Comparison of ENCODE assay signal across 8 mouse cellular contexts in genomic region chr8:11003253-11003652, GRCm38 (mm10). TPM values are rescaled to one million over a fixed set of nuclear protein-coding genes. Genes with fewer than 3 reads are reported as not detected.
DNase-seq lines count a peak whose midpoint lies in the region; ATAC-seq lines count a peak whose summit lies in the region.

No protein-coding gene starts in this region.

- ATAC-seq in hindbrain, embryonic 14.5 days (ENCODE audit: low FRiP score): no peak
- ATAC-seq in midbrain, embryonic 12.5 days (ENCODE audit: low FRiP score, low read depth): no peak

- peaks cover 32% of the 10 kb centered on the region for H3K36me3 ChIP-seq in heart, embryonic 10.5 days
- no peaks in the 10 kb centered on the region for H3K36me3 ChIP-seq in hindbrain, embryonic 14.5 days (replicated peaks; ENCODE audit: control insufficient read depth, insufficient read depth)
- H3K36me3 ChIP-seq in midbrain, embryonic 12.5 days: peaks cover 13% of the 10 kb centered on the region

- peaks cover 84% of the 10 kb centered on the region for H3K4me1 ChIP-seq in heart, embryonic 10.5 days
- H3K4me1 ChIP-seq in brown adipose tissue, adult 24 weeks (ENCODE audit: control insufficient read depth, insufficient read depth, insufficient read length, low read length): peaks cover 27% of the 10 kb centered on the region
- peaks cover 78% of the 10 kb centered on the region for H3K4me1 ChIP-seq in hindbrain, embryonic 14.5 days (replicated peaks; ENCODE audit: control insufficient read depth, insufficient read depth, low read length)
- peaks cover 78% of the 10 kb centered on the region for H3K4me1 ChIP-seq in midbrain, embryonic 12.5 days

- 35% methylated on average over 6 of the region's 6 CpGs for WGBS in heart, embryonic 10.5 days
- 35% methylated on average over 6 of the region's 6 CpGs for WGBS in hindbrain, embryonic 14.5 days
- 65% methylated on average over 6 of the region's 6 CpGs for WGBS in midbrain, embryonic 12.5 days

- H3K9ac ChIP-seq in hindbrain, embryonic 14.5 days: peak overlapping the region; percentile 58
- H3K9ac ChIP-seq in midbrain, embryonic 12.5 days (replicated peaks): peak overlapping the region; percentile 89

- DNase-seq in heart, embryonic 10.5 days (ENCODE audit: low spot score): no peak
- DNase-seq in heart, adult 8-10 months (ENCODE audit: low spot score): no peak
- DNase-seq in hindbrain, embryonic 14.5 days (ENCODE audit: low spot score): no peak
- DNase-seq in ovary, postnatal 36 days (ENCODE audit: low spot score): no peak
- DNase-seq in spleen, postnatal 14 days (ENCODE audit: low spot score in 2 of 2): no peak
- DNase-seq in urinary bladder, adult 18-20 months (ENCODE audit: low spot score in 2 of 2): no peak

- peak overlapping the region; percentile 86 for H3K4me3 ChIP-seq in heart, embryonic 10.5 days
- peak overlapping the region; percentile 44 for H3K4me3 ChIP-seq in brown adipose tissue, adult 24 weeks (ENCODE audit: insufficient read depth, low read depth, low read length)
- peak overlapping the region; percentile 42 for H3K4me3 ChIP-seq in hindbrain, embryonic 14.5 days (replicated peaks; ENCODE audit: low read length)
- H3K4me3 ChIP-seq in midbrain, embryonic 12.5 days: peak overlapping the region; percentile 84

- H3K4me2 ChIP-seq in hindbrain, embryonic 14.5 days (replicated peaks): peak overlapping the region; percentile 93
- peak overlapping the region; percentile 82 for H3K4me2 ChIP-seq in midbrain, embryonic 12.5 days (replicated peaks)

- no peaks in the 10 kb centered on the region for H3K9me3 ChIP-seq in heart, embryonic 10.5 days
- H3K9me3 ChIP-seq in hindbrain, embryonic 14.5 days (ENCODE audit: control insufficient read depth, low read length): no peaks in the 10 kb centered on the region
- H3K9me3 ChIP-seq in midbrain, embryonic 12.5 days: no peaks in the 10 kb centered on the region

- H3K27ac ChIP-seq in heart, embryonic 10.5 days: peak overlapping the region; percentile 97
- no peak overlapping the region for H3K27ac ChIP-seq in brown adipose tissue, adult 24 weeks (replicated peaks; ENCODE audit: low read depth, low read length)
- no peak overlapping the region for H3K27ac ChIP-seq in hindbrain, embryonic 14.5 days
- H3K27ac ChIP-seq in midbrain, embryonic 12.5 days (replicated peaks): 0 out of 2 replicates have a peak overlapping the region, but pooled peaks have one; percentile 5

- H3K27me3 ChIP-seq in heart, embryonic 10.5 days (ENCODE audit: insufficient read depth, poor library complexity, severe bottlenecking): no peaks in the 10 kb centered on the region
- H3K27me3 ChIP-seq in hindbrain, embryonic 14.5 days (ENCODE audit: control insufficient read depth, insufficient read depth, low read length): no peaks in the 10 kb centered on the region
- 0 out of 2 replicates have a peak, but pooled peaks cover 10% of the 10 kb centered on the region for H3K27me3 ChIP-seq in midbrain, embryonic 12.5 days

RNA-seq across cellular contexts. Expression of gene Irs2, which starts 5.0 kb away (rescaled TPM):
- polyA plus RNA-seq in heart, embryonic 10.5 days (2016; fragmentation: Nextera tagmentation; extraction: Ambion mirVana): 4.5 and 6.2 TPM in 2 replicates
- 10 to 100 TPM in 1 of 4 experiments, 1 to 10 TPM in 3; 4.7 to 13.0 (median 6.8) TPM for total RNA-seq in heart, adult 8-10 months (2022)
- 7.4 and 14.6 TPM in 2 replicates for polyA plus RNA-seq in brown adipose tissue, adult 24 weeks (2012; ENCODE audit: insufficient read depth, insufficient read length, missing spikeins)
- polyA plus RNA-seq in hindbrain, embryonic 14.5 days (2014; fragmentation: Nextera tagmentation; extraction: Ambion mirVana): 5.4 and 5.8 TPM in 2 replicates
- polyA plus RNA-seq in midbrain, embryonic 12.5 days (2016; fragmentation: Nextera tagmentation; extraction: Ambion mirVana): 7.9 and 10.0 TPM in 2 replicates

Comparison
In these comparisons a context has a peak if more than half of its experiments do, and no peak if none do; other contexts are left out.
1. H3K27ac ChIP-seq: peak in heart, embryonic 10.5 days (single experiment) and midbrain, embryonic 12.5 days (single experiment); none in brown adipose tissue, adult 24 weeks (single experiment) and hindbrain, embryonic 14.5 days (single experiment).
2. Peak in every context shown above with its lines, with median percentiles within 50 percentile points of each other: H3K4me3 ChIP-seq.